Mouse (Mus musculus): ENCODE measurements around the gene Dnmbp. TPM values are rescaled to one million over a fixed set of nuclear protein-coding genes. Genes with fewer than 3 reads are reported as not detected.

Gene Dnmbp
- polyA plus RNA-seq, 1 experiment = not detected

DNA sequence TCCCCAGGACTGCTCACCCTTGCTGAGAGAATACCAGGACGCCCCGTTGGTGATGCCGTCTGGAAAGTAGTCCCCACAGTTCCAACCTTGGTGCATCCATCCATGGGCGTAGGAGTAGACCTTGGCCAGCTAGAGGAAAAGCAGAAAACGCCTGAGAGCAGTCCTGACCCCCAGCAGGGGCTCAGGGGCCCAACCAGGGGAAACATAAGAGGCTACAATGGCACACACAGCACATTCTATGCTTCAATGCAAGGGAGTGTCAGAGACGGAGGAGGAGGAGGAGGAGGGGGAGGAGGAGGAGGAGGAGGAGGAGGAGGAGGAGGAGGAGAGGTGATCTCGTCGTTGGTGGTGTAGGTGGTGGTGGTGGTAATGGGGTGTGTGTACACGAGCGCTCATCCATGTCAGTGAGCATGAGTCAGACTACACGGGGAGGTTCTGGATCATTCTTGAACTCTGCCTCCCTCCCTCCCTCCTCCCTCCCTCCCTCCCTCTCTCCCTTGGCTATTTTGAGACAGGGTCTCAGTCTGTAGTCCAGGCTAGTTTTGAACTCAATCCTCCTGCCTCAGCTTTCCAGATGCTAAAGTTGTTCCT, 28.5 kb upstream of the Dnmbp start:
- no peaks in the 10 kb centered on the region for H3K27me3 ChIP-seq (ENCODE audit: control insufficient read depth)
- no peak for TF ChIP-seq TAL1 (IDR thresholded peaks at IDR 0.05; ENCODE audit: low read length)
- no peak for TF ChIP-seq GATA1 (IDR thresholded peaks at IDR 0.05; ENCODE audit: low read length)
- no peaks in the 10 kb centered on the region; the same call in 1 of the 2 replicates for H3K36me3 ChIP-seq (ENCODE audit: control insufficient read depth)
- H3K4me1 ChIP-seq (ENCODE audit: control insufficient read depth) = no peaks in the 10 kb centered on the region
- H3K9me3 ChIP-seq (ENCODE audit: control insufficient read depth, low read length) = no peaks in the 10 kb centered on the region
- no peak overlapping the region for H3K4me3 ChIP-seq (replicated peaks)

DNA sequence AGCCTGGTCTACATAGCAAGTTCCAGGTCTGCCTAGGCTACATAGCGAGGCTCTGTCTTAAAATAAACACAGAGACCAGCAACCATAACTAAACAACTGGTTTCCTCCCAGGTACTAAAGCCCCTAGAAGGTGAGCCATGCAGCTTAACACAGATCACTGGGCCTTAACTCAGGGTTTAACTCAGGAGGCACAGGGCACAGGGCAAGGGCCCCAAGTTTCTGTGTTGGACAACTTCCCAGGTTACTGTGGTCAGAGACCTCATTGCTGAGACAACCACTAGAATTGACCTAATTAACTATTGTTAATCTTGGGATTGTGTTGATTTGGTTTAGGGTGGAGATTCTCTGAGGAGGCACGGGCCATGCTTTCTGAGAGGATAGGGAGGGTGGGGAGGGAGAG, 26.5 kb upstream of the Dnmbp start:
- Histone ChIP-seq H3K4me1 (ENCODE audit: control insufficient read depth) (no peaks in the 10 kb centered on the region), H3K27me3 (ENCODE audit: control insufficient read depth) (no peaks in the 10 kb centered on the region), H3K4me3 (replicated peaks) (no peak overlapping the region), H3K36me3 (ENCODE audit: control insufficient read depth) (no peaks in the 10 kb centered on the region; the same call in 1 of the 2 replicates), H3K9me3 (ENCODE audit: control insufficient read depth, low read length) (no peaks in the 10 kb centered on the region)
- TF ChIP-seq GATA1 (IDR thresholded peaks at IDR 0.05; ENCODE audit: low read length) (no peak), TAL1 (IDR thresholded peaks at IDR 0.05; ENCODE audit: low read length) (no peak)

DNA sequence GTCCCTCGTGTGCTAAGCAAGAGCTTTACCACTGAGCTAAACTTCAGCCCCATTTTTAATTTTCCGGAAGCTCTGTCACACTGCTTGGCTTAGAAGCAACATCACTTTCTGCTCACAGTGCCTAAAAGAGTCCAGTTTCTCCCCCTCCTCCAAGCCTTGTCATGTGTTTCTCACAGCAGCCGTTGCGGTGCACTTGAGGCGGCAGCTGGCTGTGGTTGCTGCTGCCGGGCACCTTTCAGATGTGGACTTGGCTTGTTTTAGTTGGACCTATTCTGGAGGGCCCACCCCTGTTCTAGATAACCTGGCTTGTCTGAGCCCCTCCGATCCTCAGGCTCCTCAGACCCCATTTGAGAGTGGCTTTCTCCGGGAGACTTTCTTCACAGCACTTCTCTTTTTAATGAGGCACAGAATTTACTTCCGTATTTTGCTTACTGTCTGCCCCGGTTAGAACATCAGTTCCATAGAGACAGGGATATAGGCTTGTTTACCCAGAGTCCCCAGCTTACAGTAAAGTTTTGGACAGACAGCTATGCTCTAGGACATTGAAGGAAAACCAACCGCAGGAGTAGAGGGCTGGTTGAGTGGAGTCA, 25.6 kb upstream of the Dnmbp start:
- Histone ChIP-seq H3K27me3 (ENCODE audit: control insufficient read depth) (no peaks in the 10 kb centered on the region), H3K4me1 (ENCODE audit: control insufficient read depth) (no peaks in the 10 kb centered on the region), H3K4me3 (replicated peaks) (no peak overlapping the region), H3K9me3 (ENCODE audit: control insufficient read depth, low read length) (no peaks in the 10 kb centered on the region), H3K36me3 (ENCODE audit: control insufficient read depth) (no peaks in the 10 kb centered on the region; the same call in 1 of the 2 replicates)
- no peak for TF ChIP-seq GATA1 (IDR thresholded peaks at IDR 0.05; ENCODE audit: low read length)
- no peak for TF ChIP-seq TAL1 (IDR thresholded peaks at IDR 0.05; ENCODE audit: low read length)

GRCm38 (mm10) chr19:43962795-43963194, 22.8 kb upstream of the Dnmbp start:
- H3K4me3 ChIP-seq (replicated peaks) = no peak overlapping the region
- TF ChIP-seq TAL1 (IDR thresholded peaks at IDR 0.05; ENCODE audit: low read length) (no peak), GATA1 (IDR thresholded peaks at IDR 0.05; ENCODE audit: low read length) (no peak)

GRCm38 (mm10) chr19:43961185-43961584, 21.2 kb upstream of the Dnmbp start:
- no peaks in the 10 kb centered on the region for H3K4me1 ChIP-seq (ENCODE audit: control insufficient read depth)

More at GRCm38 (mm10) chr19:43962795-43963194, 22.8 kb upstream of the Dnmbp start:
- Histone ChIP-seq H3K36me3 (ENCODE audit: control insufficient read depth) (no peaks in the 10 kb centered on the region; the same call in 1 of the 2 replicates), H3K27me3 (ENCODE audit: control insufficient read depth) (no peaks in the 10 kb centered on the region), H3K9me3 (ENCODE audit: control insufficient read depth, low read length) (no peaks in the 10 kb centered on the region), H3K4me1 (ENCODE audit: control insufficient read depth) (no peaks in the 10 kb centered on the region)

GRCm38 (mm10) chr19:43960014-43960413, 20.0 kb upstream of the Dnmbp start:
- H3K9me3 ChIP-seq (ENCODE audit: control insufficient read depth, low read length) = no peaks in the 10 kb centered on the region
- H3K36me3 ChIP-seq (ENCODE audit: control insufficient read depth) = no peaks in the 10 kb centered on the region; the same call in 1 of the 2 replicates
- H3K27me3 ChIP-seq (ENCODE audit: control insufficient read depth) = no peaks in the 10 kb centered on the region
- no peaks in the 10 kb centered on the region for H3K4me1 ChIP-seq (ENCODE audit: control insufficient read depth)
- H3K4me3 ChIP-seq (replicated peaks) = no peak overlapping the region
- no peak for TF ChIP-seq GATA1 (IDR thresholded peaks at IDR 0.05; ENCODE audit: low read length)
- no peak for TF ChIP-seq TAL1 (IDR thresholded peaks at IDR 0.05; ENCODE audit: low read length)

More at GRCm38 (mm10) chr19:43961185-43961584, 21.2 kb upstream of the Dnmbp start:
- Histone ChIP-seq H3K9me3 (ENCODE audit: control insufficient read depth, low read length) (no peaks in the 10 kb centered on the region), H3K27me3 (ENCODE audit: control insufficient read depth) (no peaks in the 10 kb centered on the region), H3K36me3 (ENCODE audit: control insufficient read depth) (no peaks in the 10 kb centered on the region; the same call in 1 of the 2 replicates), H3K4me3 (replicated peaks) (no peak overlapping the region)
- TF ChIP-seq GATA1 (IDR thresholded peaks at IDR 0.05; ENCODE audit: low read length) = no peak
- TF ChIP-seq TAL1 (IDR thresholded peaks at IDR 0.05; ENCODE audit: low read length) = no peak

DNA sequence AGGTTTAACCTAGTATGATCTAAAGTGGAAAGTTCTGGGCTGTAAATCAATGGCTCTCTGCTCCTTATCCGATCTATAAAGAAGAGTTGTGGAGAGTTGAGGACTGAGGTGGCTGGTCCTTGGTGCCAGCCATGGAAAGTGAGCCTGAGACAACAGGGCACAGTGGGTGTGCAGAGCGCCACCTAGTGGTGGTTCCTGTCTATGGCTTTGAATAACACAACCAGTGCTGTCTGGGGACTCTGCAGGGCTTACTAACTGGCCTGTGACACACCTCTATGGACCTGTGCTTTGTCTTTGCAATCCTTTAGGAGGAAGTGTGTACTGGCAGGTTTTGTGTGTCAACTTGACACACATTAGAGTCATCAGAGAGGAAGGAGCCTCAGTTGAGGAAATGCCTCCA, 19.2 kb upstream of the Dnmbp start:
- Histone ChIP-seq H3K27me3 (ENCODE audit: control insufficient read depth) (no peaks in the 10 kb centered on the region), H3K4me1 (ENCODE audit: control insufficient read depth) (no peaks in the 10 kb centered on the region), H3K4me3 (replicated peaks) (no peak overlapping the region), H3K36me3 (ENCODE audit: control insufficient read depth) (no peaks in the 10 kb centered on the region; the same call in 1 of the 2 replicates), H3K9me3 (ENCODE audit: control insufficient read depth, low read length) (no peaks in the 10 kb centered on the region)
- TF ChIP-seq TAL1 (IDR thresholded peaks at IDR 0.05; ENCODE audit: low read length) = no peak
- no peak for TF ChIP-seq GATA1 (IDR thresholded peaks at IDR 0.05; ENCODE audit: low read length)

GRCm38 (mm10) chr19:43957881-43958280, 17.9 kb upstream of the Dnmbp start:
- TF ChIP-seq TAL1 (IDR thresholded peaks at IDR 0.05; ENCODE audit: low read length) (no peak), GATA1 (IDR thresholded peaks at IDR 0.05; ENCODE audit: low read length) (no peak)
- H3K4me1 ChIP-seq (ENCODE audit: control insufficient read depth) = no peaks in the 10 kb centered on the region
- H3K27me3 ChIP-seq (ENCODE audit: control insufficient read depth) = no peaks in the 10 kb centered on the region
- no peaks in the 10 kb centered on the region; the same call in 1 of the 2 replicates for H3K36me3 ChIP-seq (ENCODE audit: control insufficient read depth)
- no peak overlapping the region for H3K4me3 ChIP-seq (replicated peaks)
- H3K9me3 ChIP-seq (ENCODE audit: control insufficient read depth, low read length) = no peaks in the 10 kb centered on the region

- Histone ChIP-seq H3K36me3 (ENCODE audit: control insufficient read depth) (no peaks in the 10 kb centered on the region; the same call in 1 of the 2 replicates), H3K4me3 (replicated peaks) (no peak overlapping the region), H3K27me3 (ENCODE audit: control insufficient read depth) (no peaks in the 10 kb centered on the region), H3K9me3 (ENCODE audit: control insufficient read depth, low read length) (no peaks in the 10 kb centered on the region), H3K4me1 (ENCODE audit: control insufficient read depth) (no peaks in the 10 kb centered on the region)
- TF ChIP-seq TAL1 (IDR thresholded peaks at IDR 0.05; ENCODE audit: low read length) (no peak), GATA1 (IDR thresholded peaks at IDR 0.05; ENCODE audit: low read length) (no peak)
Observed at GRCm38 (mm10) chr19:43957402-43957801, 17.4 kb upstream of the Dnmbp start.
